Mouse (Mus musculus): ENCODE data around the gene Dst. TPM values are rescaled to one million over a fixed set of nuclear protein-coding genes. Genes with fewer than 3 reads are reported as not detected.

The Dst gene
- total RNA-seq, 2 experiments from 2014 or later = 186 to 223 TPM

DNA sequence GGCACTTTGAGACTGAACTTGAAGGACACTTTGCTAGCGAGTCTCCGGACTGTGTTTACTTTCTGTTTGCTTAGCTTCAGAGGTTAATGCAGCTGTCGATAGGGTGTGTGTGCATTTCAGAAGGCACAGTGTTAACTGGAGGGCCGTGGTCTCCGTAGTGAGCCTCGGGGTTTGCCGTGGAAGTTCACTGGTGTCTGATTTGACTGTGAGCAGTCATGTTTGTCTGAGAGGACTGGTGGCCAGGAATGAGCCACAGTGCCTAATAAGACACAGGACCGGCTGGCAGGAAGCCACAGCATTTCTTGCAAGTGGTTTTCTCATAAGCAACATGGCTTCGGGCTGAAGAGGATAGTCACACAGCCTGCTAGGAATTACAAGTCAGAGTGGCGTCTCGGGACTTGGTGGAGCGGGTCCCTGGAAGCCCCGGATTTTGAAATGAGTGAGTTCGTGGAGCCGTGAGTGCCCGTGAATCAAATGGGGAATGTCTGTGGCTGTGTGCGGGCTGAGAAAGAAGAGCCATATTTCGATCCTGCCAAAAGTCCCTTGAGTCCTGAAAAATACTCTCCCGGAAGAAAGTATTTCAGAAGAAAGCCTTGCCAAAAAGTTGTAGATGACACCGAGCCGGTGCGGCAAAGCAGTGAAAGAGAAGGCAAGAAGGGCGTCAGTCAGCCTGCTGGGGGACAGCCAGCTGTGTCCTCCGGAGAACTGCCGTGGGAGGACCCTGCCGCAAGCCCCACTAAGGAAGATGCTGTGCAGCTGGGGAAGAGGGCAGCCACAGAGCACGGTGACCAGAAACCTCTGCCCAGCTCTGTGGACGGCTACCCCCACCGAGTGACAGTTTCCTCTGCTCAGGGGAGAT lies 213.4 kb downstream of the Dst start:
- DNase-seq (ENCODE audit: extremely low spot score in 1 of 2, low spot score in 1 of 2) = peak in 1 of 2 experiments; percentile 52

DNA sequence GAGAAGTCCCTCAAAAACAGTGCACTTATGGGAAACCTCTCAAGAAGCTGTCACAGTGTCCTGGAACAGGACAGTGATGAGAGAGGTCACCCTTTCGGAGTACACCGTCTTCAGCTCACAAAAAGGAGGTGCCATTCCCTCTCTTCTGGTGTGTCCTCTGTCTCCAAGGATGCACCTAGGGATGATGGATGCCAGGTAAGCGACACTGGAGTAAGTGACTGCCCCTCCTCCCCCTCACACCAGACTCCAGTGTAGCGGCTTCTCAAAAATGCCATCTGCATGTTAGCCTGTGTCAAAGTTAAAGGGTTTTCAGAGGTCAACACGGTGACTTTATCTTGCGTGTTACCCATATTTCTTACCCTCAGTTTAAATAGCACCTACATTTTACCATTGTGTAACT lies 214.2 kb downstream of the Dst start:
- no peak for DNase-seq (ENCODE audit: extremely low spot score in 1 of 2, low spot score in 1 of 2)

DNA sequence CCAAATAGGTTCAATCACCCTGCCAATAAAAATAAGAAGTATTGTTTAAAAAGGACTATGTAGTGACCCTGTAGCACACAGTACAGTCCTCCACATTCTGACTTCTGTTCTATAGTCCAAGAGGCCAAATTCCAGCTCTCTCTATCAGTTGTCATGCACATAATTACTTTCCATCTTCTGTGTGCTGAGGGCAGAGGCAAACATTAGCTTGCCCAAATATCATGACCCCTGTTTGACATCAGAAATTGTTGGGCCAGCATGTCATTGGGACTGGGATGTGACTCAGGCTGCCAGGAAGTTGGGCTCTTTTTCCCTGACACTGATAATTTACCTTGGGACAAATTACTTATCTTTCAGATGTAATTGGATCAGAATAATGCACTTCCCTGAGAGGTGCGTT lies 214.9 kb downstream of the Dst start:
- no peak for DNase-seq (ENCODE audit: extremely low spot score in 1 of 2, low spot score in 1 of 2)

DNA sequence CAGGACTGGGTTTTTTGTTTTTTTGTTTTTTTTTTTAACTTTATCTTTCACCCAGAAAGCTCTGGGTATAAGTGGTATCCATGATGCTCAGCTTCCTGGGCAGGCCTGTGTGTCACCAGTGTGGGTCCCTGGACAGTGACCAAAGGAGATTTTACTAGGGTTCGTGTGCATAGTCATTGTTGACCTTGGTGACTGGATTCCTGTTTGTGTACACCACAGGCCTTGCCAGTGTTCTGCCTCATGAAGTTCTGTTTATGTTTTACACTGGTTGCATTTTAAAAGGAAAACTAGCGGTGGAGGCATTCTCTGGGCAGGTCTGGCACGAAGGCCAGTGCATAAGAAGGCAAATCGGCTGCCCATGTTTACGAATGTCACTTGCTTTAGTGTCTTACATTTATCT lies 215.3 kb downstream of the Dst start:
- DNase-seq (ENCODE audit: extremely low spot score in 1 of 2, low spot score in 1 of 2) = no peak

DNA sequence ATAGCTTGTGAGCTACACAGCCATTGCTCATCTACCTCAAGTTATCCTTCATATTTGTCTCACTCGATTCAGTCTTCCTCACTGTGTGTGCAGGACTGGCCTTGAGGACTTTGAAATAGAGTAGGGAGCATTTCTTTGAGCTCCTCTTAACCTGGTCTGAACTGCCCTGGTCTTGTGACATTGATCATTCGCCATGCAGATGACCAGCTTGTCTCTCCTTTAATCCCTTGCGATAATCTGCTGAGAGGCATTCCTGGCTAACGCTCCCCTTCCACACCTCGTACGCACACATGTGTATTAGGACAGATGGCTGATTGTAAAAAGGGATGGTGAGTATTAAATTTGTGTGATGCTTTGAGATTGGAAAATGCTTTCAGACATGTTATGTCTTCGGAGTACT lies 216.4 kb downstream of the Dst start:
- no peak for DNase-seq (ENCODE audit: extremely low spot score in 1 of 2, low spot score in 1 of 2)

DNA sequence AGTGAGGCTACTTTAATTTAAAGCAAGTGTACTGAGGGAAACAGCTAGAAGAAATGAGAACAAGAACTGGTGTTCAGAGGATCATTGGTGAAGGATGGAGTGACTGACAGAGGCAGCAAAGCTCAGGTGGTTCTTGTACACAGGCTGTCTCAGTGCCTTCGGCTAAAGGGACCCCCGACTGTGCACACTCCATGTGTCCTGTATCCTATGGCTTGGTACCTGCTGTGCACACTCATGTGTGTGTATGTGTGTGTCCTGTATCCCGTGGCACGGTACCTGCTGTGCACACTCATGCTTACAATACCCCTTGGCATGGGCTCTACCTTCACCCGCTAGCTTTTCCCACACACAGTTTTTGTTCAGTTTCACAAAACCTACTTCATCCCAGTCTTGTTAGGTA lies 217.1 kb downstream of the Dst start:
- DNase-seq (ENCODE audit: extremely low spot score in 1 of 2, low spot score in 1 of 2) = no peak

DNA sequence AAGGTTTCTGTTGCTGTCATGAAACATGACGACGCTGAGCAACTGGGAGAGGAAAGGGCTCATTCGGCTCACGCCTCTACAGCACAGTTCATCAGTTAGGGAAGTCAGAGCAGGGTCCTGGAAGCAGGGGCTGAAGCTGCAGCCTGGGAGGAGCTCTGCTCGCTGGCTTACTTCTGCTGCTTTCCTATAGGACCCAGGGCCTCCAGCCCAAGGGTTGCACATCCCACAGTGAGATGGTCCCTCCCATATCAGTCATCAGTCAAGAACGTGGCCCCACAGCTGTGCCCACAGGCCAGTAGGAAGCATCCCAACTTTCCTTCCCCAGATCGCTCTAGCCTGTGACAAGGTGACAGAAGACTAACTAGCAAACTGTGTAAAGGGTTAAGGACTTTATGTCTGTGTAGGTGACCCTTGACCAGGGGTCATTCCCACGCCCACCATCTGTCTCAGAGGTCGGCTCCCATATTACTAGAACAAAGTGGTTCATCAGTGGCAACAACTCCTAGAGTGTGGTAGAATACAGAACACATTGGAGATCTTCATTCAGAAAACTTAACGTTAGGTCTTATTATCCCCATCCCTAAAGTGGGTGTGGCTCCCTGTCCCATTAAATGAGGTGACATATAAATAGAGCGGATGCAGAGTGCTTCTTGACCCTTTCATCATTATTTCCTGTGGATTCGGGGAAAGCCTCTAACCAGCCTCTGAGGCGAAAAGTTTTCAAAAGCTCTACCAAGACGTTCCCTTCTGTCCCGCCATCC lies 219.9 kb downstream of the Dst start:
- DNase-seq (ENCODE audit: extremely low spot score in 1 of 2, low spot score in 1 of 2) = no peak

DNA sequence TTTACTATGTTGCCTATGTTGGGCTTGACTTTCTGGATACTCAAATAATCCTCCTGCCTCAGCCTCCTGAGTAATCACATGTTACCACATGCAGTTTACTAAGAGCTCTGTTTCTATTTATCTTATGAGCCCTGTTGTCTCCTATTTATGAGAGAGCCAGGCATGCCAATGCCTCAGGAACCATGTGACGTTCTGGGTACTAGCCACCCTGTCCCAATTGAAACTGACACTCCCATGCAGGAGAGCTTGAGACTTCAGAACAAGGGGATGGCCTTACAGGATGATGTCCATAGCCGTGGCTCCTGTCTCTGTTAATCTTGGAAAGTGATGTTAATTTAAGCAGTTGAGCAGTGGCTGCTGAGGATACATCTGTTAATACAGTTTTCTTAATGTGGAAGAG lies 220.8 kb downstream of the Dst start:
- DNase-seq (ENCODE audit: extremely low spot score in 1 of 2, low spot score in 1 of 2) = no peak

DNA sequence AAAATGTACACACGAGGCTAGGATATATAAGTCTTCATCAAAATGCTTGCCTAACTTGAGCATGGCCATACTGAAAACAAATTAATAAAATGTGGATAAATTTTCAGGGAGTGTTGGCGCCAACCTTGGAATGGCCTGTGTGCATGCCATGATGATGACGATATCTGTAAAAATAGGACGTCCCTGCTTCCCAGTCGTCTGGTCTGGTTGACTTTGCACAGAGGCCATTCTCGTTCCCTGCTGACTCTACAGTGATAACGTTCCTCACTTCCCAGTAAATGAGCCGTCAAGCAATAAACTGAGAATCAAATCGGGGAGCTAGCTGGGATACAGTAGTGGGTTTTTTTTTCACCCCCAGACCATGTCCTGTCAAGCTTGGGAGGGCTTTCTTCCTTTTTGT lies 221.7 kb downstream of the Dst start:
- no peak for DNase-seq (ENCODE audit: extremely low spot score in 1 of 2, low spot score in 1 of 2)

DNA sequence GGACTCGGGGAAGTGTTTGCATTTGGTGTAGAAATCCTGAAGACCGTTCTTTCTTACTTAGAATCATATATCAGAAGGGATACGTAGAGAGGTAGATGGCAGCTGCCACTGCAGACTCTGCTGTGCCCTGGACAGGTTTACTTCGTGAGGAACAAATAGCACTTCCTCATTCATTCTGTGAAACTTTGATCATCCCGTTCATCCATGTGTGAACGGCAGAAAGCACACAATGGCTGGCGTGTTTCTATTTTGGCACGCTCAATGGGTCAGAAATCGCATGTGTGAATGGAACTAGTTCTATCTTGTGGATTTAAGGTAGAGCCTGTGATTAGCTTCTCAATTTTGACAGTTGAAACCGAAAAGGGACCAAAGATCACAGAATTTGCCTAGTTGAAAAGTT lies 222.8 kb downstream of the Dst start:
- DNase-seq (ENCODE audit: extremely low spot score in 1 of 2, low spot score in 1 of 2) = no peak

DNA sequence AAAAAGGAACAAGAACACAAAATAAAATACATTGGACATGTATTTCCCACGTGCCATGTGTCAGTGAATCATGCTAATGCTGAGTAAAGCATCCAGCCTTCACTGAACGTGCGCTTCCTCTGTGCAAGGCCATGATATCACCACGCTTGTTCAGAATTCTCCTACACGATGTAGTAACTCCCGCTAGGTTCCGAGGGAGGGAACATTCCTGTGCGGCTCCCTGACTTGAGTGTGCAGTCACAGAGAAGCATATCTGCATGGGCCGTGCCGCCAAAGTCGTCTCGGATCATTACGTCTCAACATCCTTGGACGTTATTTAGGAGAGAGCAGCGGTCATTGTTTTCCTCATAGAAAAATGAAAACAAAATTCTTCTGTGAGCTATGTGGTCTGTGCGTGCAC lies 224.8 kb downstream of the Dst start:
- no peak for DNase-seq (ENCODE audit: extremely low spot score in 1 of 2, low spot score in 1 of 2)

DNA sequence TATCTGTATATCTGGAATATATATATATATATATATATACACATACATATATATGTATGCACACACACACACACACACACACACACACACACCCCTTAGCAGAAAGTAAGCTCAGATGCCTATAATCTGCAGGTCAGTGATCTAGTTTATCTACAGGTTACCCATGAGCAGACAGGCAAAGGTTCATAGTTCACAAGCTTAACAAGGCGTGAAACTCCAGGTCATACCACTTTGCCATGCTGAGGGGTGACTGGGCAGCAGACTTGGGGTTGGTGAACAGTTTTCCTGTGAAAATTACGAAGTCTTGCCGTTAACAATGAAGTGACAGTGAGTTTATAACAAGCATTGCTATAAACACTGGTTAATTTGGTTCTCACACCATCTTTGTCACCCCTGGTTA lies 227.5 kb downstream of the Dst start:
- no peak for DNase-seq (ENCODE audit: extremely low spot score in 1 of 2, low spot score in 1 of 2)

DNA sequence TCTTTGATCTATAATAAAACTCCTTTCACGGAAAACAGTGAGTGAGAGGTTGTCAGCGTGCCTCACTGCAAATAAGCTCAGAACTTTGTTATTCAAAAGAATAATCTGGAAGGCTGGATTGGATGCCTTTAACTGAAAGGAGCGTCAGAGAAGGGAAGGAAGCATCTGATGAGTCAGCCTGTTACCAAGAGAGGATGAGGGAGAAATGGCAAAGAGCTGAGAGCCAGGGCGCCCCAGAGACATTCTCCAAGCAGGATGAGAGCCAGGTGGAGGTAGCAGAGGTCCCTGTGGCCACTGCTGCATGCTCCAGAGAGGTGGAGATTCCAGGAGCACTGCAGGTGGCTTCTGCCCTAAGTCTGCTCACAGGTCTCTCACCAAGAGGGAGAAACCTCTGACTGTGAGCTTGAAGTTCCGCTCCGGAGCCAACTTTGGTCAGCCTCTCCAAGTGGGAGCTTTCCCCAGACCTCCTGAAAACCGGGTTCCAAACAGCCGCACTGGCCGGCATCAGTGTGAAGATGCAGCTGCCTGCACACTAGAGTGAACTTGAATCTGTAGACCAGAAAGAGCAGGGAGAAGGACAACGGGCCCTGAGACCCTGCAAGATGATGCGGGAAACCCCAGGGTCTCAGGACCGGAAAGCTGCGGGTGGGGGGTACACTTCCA lies 231.3 kb downstream of the Dst start:
- DNase-seq (ENCODE audit: extremely low spot score in 1 of 2, low spot score in 1 of 2) = no peak

DNA sequence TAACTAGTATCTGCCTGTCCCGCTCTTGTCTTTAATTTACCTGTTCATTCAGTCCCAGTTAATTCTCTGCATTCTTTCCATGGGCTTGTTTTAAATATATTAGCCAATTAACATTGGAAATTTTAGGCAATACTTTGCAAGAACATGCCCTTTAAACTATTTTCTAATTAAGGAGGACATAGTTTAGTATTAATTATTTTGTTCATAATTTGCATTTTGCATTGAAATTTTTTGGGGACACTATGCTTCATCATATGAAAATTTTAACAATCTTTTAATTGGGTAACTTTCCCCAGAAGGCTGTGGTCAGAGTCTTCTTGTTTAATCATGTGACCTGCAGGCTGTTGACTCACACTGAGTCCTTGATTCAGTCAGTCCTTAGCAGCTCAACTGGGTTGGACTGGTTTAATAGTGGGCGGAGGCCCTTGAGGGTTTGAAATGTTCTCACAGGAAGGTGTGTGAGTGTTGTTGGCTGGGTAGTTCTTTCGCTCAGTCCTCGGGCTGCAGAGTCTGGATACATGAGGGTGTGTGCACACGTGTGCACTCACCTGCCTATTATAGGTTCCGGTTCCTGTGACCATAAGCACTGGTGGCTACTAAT lies 231.9 kb downstream of the Dst start:
- DNase-seq (ENCODE audit: extremely low spot score in 1 of 2, low spot score in 1 of 2) = no peak

DNA sequence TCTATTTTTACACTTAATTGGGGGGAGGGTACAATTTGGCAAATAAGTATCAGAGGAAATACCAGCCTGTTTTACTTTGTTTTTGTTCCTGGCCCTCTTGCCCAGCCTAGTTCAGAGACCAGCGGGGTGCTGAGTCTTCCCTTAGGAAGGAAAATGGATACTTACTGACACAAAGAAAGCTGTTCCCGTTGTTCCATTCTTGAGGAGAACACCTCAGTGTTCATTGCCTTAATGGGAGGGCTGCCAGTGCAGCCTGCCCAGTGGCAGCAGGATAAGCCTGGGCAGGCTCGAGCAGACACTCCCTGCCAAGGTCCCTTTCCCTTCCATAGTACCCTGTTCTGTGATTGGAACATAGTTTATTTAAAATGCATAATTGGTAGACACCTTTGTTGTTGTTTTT lies 232.7 kb downstream of the Dst start:
- DNase-seq (ENCODE audit: extremely low spot score in 1 of 2, low spot score in 1 of 2) = no peak

DNA sequence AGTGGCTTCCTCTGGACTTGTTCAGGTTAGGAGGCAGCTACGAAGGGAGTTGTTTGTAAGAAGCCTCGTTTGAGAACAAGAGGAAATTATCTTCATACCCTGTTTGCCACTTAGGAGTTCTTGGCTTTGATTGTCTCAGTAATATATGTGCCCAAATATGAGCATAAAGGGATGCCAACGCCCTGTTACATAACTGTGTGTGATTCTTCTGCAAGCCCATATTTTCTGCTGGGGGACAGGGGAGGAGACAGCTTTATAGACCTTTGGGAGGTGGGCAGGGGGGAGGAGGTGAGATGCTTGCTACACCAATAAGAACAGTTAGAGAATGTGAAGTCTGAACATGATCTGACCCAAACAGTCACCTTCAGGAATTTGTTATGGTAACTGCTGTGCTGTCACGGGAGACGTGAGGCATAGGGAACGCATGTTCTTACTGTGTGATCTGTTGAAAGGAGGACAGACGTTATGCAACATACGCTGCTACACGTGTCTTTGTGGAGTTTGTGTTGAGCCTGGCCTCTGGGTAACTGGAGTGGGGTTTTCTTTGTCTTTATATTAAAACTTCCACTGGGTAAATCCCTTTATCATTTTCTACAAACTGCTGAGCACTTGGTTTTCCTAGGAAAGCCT lies 235.0 kb downstream of the Dst start:
- DNase-seq (ENCODE audit: extremely low spot score in 1 of 2, low spot score in 1 of 2) = peak in 1 of 2 experiments; percentile 24

DNA sequence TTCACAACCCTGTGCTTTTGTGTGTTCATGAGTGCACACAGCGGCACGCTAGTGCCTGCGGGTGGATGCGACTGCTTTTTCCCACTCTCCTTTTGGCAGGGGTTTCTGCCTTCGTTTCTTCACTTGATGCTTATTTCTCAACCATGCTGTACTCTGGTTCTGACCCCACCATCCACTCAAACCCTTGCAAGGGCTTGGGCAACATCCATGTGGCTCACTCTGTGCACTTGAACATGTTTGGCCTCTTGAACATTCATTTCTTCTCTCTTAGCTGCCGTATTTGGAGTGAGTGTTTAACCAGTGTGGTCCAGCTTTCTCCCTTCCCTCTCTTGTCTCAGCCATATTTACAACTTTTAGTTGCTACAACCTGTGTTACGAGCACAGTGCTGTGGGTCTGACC lies 236.8 kb downstream of the Dst start:
- no peak for DNase-seq (ENCODE audit: extremely low spot score in 1 of 2, low spot score in 1 of 2)

DNA sequence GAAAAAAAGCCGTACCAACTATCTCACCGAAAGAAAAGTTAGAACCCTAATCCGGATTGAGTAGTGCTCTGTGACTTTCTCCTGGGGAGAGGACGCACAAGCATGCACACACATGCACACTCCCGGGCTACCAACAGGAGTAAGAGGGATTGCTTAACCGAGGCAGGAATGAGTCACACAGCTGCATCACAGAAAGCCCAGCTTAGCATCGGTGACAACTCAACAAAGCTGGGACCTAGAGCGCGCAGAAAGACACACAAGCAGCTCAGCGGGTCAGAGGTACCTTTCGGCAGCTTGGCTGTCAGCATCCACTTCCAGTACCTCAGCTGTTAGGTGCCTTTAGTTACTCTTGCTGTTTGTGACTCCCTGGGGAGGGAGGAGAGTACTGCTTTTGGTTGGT lies 240.0 kb downstream of the Dst start:
- no peak for DNase-seq (ENCODE audit: extremely low spot score in 1 of 2, low spot score in 1 of 2)

DNA sequence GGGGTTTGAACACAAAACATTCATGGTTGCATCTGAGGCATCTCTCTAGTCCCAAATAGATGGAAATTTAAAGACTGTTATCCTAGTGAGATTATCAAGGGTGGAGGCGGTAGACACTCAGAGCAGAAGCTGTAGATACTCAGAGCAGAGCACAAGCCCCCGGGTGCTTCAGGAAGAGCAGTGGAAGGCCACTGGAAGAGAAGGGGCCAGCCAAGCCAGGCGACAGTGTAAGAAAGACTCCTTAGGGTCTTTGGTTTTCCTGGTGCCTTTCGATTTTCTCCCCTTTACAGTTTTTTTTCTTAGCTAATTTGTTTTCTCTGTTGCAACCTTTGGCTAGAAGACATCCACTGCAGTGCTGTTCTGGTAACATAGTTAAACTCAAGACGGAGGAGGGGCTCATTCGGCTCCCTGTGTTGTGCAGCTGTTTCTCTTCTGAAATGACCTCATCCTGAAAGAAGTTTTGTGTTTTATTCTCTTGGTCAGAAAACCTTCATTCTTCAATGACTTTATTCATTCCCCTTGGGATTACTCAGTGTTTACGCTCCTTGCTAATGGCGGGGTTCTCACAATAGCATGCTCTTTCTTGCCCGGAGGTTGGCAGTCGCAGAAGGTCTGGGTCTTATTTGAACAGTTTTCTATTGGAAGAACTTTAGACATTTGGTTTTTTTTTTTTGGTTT lies 242.5 kb downstream of the Dst start:
- no peak for DNase-seq (ENCODE audit: extremely low spot score in 1 of 2, low spot score in 1 of 2)

DNA sequence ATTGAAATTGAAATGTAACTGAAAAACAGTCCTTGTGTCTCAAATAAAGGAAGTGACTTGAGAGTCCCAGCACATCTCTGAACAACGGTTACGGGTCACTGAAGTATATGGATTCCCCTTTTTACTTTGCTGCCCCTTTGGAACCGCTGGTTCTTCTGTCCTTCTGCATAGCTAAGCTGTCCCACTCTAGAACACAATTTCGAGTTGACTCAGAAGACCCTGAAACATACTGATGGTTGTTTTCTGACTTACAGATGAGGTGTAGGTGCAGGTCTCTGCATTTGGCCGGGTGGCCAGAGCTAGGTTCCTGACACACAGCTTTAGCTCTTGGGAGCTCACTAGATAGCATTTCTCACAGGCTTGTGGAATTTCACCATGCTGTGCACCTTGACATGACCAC lies 244.7 kb downstream of the Dst start:
- DNase-seq (ENCODE audit: extremely low spot score in 1 of 2, low spot score in 1 of 2) = no peak

Measured in layer of hippocampus, postnatal 25 days (tissue).